Mouse (Mus musculus) left cerebral cortex, postnatal 10 days (tissue): ENCODE data around the gene Foxb1. TPM values are rescaled to one million over a fixed set of nuclear protein-coding genes. Genes with fewer than 3 reads are reported as not detected.

ENCODE experiments used
- total RNA-seq, 2 experiments: library from RNA; stranded (reverse); gene quantifications; 2 replicates each; pipeline ENCODE4 v1.2.3; 2021

Gene Foxb1
- total RNA-seq, 2 experiments from 2014 or later: not detected

Other genes with a start within 250 kb of the Foxb1 start
- 10 to 100 TPM; 37.2 to 45.1 TPM for gene Bnip2, start 228.5 kb upstream of the Foxb1 start, total RNA-seq